Mouse (Mus musculus): Measurements from ENCODE around the gene Cerkl. TPM values are rescaled to one million over a fixed set of nuclear protein-coding genes. Genes with fewer than 3 reads are reported as not detected.

The Cerkl gene
- polyA plus RNA-seq, 1 experiment from 2014 or later = 2.6 TPM

- Histone ChIP-seq H3K4me3 (ENCODE audit: low read length) (no peak overlapping the region), H3K27ac (ENCODE audit: low read depth, low read length) (no peak overlapping the region), H3K9ac (ENCODE audit: low read depth, low read length) (no peak overlapping the region), H3K27me3 (replicated peaks; ENCODE audit: control insufficient read depth, insufficient read depth, low read length) (no peaks in the 10 kb centered on the region), H3K9me3 (ENCODE audit: control insufficient read depth, low read length) (no peaks in the 10 kb centered on the region), H3K36me3 (ENCODE audit: control insufficient read depth, insufficient read depth, low read length) (no peaks in the 10 kb centered on the region), H3K4me2 (ENCODE audit: low read length) (no peak overlapping the region), H3K4me1 (ENCODE audit: control insufficient read depth, insufficient read depth, low read depth, low read length) (peaks cover 4% of the 10 kb centered on the region)
- no peak for ATAC-seq
- whole genome bisulfite sequencing = 65% methylated on average over 4 of the region's 4 CpGs
Observed at GRCm38 (mm10) chr2:79312499-79312898, 144.1 kb downstream of the Cerkl start.

- Histone ChIP-seq H3K27me3 (replicated peaks; ENCODE audit: control insufficient read depth, insufficient read depth, low read length) (no peaks in the 10 kb centered on the region), H3K4me3 (ENCODE audit: low read length) (no peak overlapping the region), H3K4me1 (ENCODE audit: control insufficient read depth, insufficient read depth, low read depth, low read length) (peaks cover 4% of the 10 kb centered on the region), H3K36me3 (ENCODE audit: control insufficient read depth, insufficient read depth, low read length) (no peaks in the 10 kb centered on the region), H3K9me3 (ENCODE audit: control insufficient read depth, low read length) (no peaks in the 10 kb centered on the region), H3K27ac (ENCODE audit: low read depth, low read length) (peak overlapping the region; percentile 54; the same call in 1 of the 2 replicates), H3K9ac (ENCODE audit: low read depth, low read length) (no peak overlapping the region), H3K4me2 (ENCODE audit: low read length) (peak overlapping the region; percentile 11)
- WGBS = 65% methylated on average over 13 of the region's 13 CpGs
- peak; percentile 80 for ATAC-seq
Observed at GRCm38 (mm10) chr2:79309454-79310118, 147.0 kb downstream of the Cerkl start.

- Histone ChIP-seq H3K27ac (ENCODE audit: low read depth, low read length) (no peak overlapping the region), H3K36me3 (ENCODE audit: control insufficient read depth, insufficient read depth, low read length) (no peaks in the 10 kb centered on the region), H3K9me3 (ENCODE audit: control insufficient read depth, low read length) (no peaks in the 10 kb centered on the region), H3K4me2 (ENCODE audit: low read length) (no peak overlapping the region), H3K27me3 (replicated peaks; ENCODE audit: control insufficient read depth, insufficient read depth, low read length) (no peaks in the 10 kb centered on the region), H3K4me3 (ENCODE audit: low read length) (no peak overlapping the region), H3K9ac (ENCODE audit: low read depth, low read length) (no peak overlapping the region), H3K4me1 (ENCODE audit: control insufficient read depth, insufficient read depth, low read depth, low read length) (peaks cover 4% of the 10 kb centered on the region)
- WGBS = 66% methylated on average over 4 of the region's 4 CpGs
- ATAC-seq = no peak
Observed at GRCm38 (mm10) chr2:79307549-79307948, 149.0 kb downstream of the Cerkl start.

GRCm38 (mm10) chr2:79302398-79302797 lies 154.2 kb downstream of the Cerkl start:
- no peak overlapping the region for H3K4me3 ChIP-seq (ENCODE audit: low read length)
- no peak overlapping the region for H3K9ac ChIP-seq (ENCODE audit: low read depth, low read length)
- no peak overlapping the region for H3K27ac ChIP-seq (ENCODE audit: low read depth, low read length)
- ATAC-seq = no peak
- H3K9me3 ChIP-seq (ENCODE audit: control insufficient read depth, low read length) = no peaks in the 10 kb centered on the region
- H3K4me2 ChIP-seq (ENCODE audit: low read length) = no peak overlapping the region
- no peaks in the 10 kb centered on the region for H3K4me1 ChIP-seq (ENCODE audit: control insufficient read depth, insufficient read depth, low read depth, low read length)
- H3K27me3 ChIP-seq (replicated peaks; ENCODE audit: control insufficient read depth, insufficient read depth, low read length) = no peaks in the 10 kb centered on the region
- no peaks in the 10 kb centered on the region for H3K36me3 ChIP-seq (ENCODE audit: control insufficient read depth, insufficient read depth, low read length)

- Histone ChIP-seq H3K27me3 (replicated peaks; ENCODE audit: control insufficient read depth, insufficient read depth, low read length) (no peaks in the 10 kb centered on the region), H3K4me3 (ENCODE audit: low read length) (no peak overlapping the region), H3K36me3 (ENCODE audit: control insufficient read depth, insufficient read depth, low read length) (no peaks in the 10 kb centered on the region), H3K9ac (ENCODE audit: low read depth, low read length) (no peak overlapping the region), H3K4me2 (ENCODE audit: low read length) (no peak overlapping the region), H3K27ac (ENCODE audit: low read depth, low read length) (no peak overlapping the region), H3K9me3 (ENCODE audit: control insufficient read depth, low read length) (no peaks in the 10 kb centered on the region), H3K4me1 (ENCODE audit: control insufficient read depth, insufficient read depth, low read depth, low read length) (no peaks in the 10 kb centered on the region)
- WGBS = 66% methylated on average over 6 of the region's 6 CpGs
- ATAC-seq = no peak
Observed at GRCm38 (mm10) chr2:79292431-79292830, 164.2 kb downstream of the Cerkl start.

GRCm38 (mm10) chr2:79291922-79292321 lies 164.7 kb downstream of the Cerkl start:
- no peaks in the 10 kb centered on the region for H3K36me3 ChIP-seq (ENCODE audit: control insufficient read depth, insufficient read depth, low read length)
- H3K4me3 ChIP-seq (ENCODE audit: low read length) = no peak overlapping the region
- H3K4me2 ChIP-seq (ENCODE audit: low read length) = no peak overlapping the region
- WGBS = 71% methylated on average over 8 of the region's 8 CpGs
- no peak for ATAC-seq
- no peaks in the 10 kb centered on the region for H3K9me3 ChIP-seq (ENCODE audit: control insufficient read depth, low read length)
- no peaks in the 10 kb centered on the region for H3K27me3 ChIP-seq (replicated peaks; ENCODE audit: control insufficient read depth, insufficient read depth, low read length)
- no peak overlapping the region for H3K9ac ChIP-seq (ENCODE audit: low read depth, low read length)
- H3K27ac ChIP-seq (ENCODE audit: low read depth, low read length) = no peak overlapping the region
- no peaks in the 10 kb centered on the region for H3K4me1 ChIP-seq (ENCODE audit: control insufficient read depth, insufficient read depth, low read depth, low read length)

- H3K27ac ChIP-seq (ENCODE audit: low read depth, low read length) = no peak overlapping the region
- H3K27me3 ChIP-seq (replicated peaks; ENCODE audit: control insufficient read depth, insufficient read depth, low read length) = no peaks in the 10 kb centered on the region
- no peaks in the 10 kb centered on the region for H3K9me3 ChIP-seq (ENCODE audit: control insufficient read depth, low read length)
- no peak for ATAC-seq
- no peaks in the 10 kb centered on the region for H3K36me3 ChIP-seq (ENCODE audit: control insufficient read depth, insufficient read depth, low read length)
- no peak overlapping the region for H3K4me3 ChIP-seq (ENCODE audit: low read length)
- WGBS = 58% methylated on average over 1 of the region's 1 CpGs
- H3K9ac ChIP-seq (ENCODE audit: low read depth, low read length) = no peak overlapping the region
- no peaks in the 10 kb centered on the region for H3K4me1 ChIP-seq (ENCODE audit: control insufficient read depth, insufficient read depth, low read depth, low read length)
- H3K4me2 ChIP-seq (ENCODE audit: low read length) = no peak overlapping the region
Observed at GRCm38 (mm10) chr2:79290149-79290548, 166.4 kb downstream of the Cerkl start.

GRCm38 (mm10) chr2:79284206-79284605 lies 172.4 kb downstream of the Cerkl start:
- no peak for ATAC-seq
- no peaks in the 10 kb centered on the region for H3K4me1 ChIP-seq (ENCODE audit: control insufficient read depth, insufficient read depth, low read depth, low read length)
- no peaks in the 10 kb centered on the region for H3K27me3 ChIP-seq (replicated peaks; ENCODE audit: control insufficient read depth, insufficient read depth, low read length)
- H3K4me3 ChIP-seq (ENCODE audit: low read length) = no peak overlapping the region
- no peaks in the 10 kb centered on the region for H3K36me3 ChIP-seq (ENCODE audit: control insufficient read depth, insufficient read depth, low read length)
- no peak overlapping the region for H3K4me2 ChIP-seq (ENCODE audit: low read length)
- no peaks in the 10 kb centered on the region for H3K9me3 ChIP-seq (ENCODE audit: control insufficient read depth, low read length)
- 79% methylated on average over 4 of the region's 4 CpGs for WGBS
- no peak overlapping the region for H3K9ac ChIP-seq (ENCODE audit: low read depth, low read length)
- no peak overlapping the region for H3K27ac ChIP-seq (ENCODE audit: low read depth, low read length)
